Mouse (Mus musculus) spleen, postnatal 36 days (tissue): Measurements from ENCODE around the gene Phf1.

ENCODE experiments used
- DNase-seq, 2 experiments: peaks; one replicate each; pipeline ENCODE4 v3.0.0; 2022; ENCODE audit warnings: low spot score in 2 of 2, mixed read lengths in 1 of 2

The Phf1 gene

GRCm38 (mm10) chr17:26950560-26951288 is 17.9 kb downstream of the Phf1 start:
- DNase-seq = no peak

- DNase-seq = peak; percentile 75 to 77
Measured at GRCm38 (mm10) chr17:26951406-26951805, 18.6 kb downstream of the Phf1 start.

DNA sequence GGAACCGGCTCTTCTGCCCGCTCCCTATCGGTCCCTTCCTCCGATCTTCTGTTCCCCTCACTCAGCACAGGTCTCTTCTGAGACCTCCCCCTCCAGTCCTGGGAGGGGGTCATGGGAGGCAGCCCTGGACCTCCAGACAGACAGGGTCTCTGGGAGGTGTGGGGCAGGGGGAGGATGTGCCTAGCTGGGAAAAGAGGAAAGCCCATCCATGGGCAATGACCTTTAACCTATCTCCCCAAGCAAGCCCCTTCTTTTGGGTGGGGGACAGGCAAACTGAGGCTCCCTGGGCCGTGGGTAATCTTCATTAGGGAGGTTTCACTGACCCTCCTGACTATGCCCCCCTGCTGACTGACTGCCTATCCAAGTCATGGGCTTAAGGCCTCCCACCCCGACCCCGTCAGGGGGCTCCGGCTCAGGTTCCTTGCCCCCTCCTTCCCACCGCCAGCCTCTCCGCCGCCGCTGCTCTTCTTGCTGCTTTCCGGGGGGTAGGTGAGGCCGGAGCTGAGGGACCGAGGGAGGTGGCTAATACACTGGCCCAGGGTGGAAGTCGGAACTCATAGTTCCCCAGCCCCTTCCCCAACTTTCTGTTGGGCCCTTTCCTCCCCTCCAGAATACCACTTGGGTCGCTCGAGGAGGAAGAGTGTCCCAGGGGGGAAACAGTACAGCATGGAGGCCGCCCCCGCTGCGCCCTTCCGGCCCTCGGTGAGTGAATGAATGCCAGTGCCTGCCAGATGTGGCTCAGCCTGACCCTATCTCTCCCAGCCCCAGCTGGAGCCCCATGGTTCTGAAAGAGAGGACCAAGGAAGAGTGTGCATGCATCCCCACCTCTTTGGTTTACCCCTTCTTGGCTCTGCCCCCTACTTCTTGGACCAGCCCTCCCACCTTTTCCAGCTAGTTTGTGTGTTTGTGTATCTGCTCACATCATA is 19.4 kb downstream of the Phf1 start:
- DNase-seq = no peak

- DNase-seq = no peak
Measured at GRCm38 (mm10) chr17:26953201-26953600, 20.3 kb downstream of the Phf1 start.

DNA sequence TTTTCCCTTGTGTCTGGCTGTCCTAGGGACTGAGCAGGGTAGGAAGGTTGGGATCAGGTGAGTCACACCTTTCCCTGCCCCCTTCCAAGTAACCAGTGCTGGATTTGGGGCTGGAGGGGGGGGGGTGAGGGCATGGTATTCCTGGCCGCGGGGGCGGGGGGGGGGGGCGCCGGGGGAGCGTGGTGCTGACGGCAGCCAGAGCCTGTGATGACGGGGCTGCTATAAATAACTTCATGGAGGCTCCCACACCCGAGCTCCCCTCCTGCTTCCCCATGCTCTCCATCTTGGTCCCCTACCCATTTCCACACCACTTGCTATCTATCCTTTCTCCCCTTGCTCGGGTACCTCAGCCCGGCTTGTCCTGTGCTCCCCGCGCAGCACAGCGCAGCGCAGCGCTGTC is 20.9 kb downstream of the Phf1 start:
- DNase-seq = no peak

DNA sequence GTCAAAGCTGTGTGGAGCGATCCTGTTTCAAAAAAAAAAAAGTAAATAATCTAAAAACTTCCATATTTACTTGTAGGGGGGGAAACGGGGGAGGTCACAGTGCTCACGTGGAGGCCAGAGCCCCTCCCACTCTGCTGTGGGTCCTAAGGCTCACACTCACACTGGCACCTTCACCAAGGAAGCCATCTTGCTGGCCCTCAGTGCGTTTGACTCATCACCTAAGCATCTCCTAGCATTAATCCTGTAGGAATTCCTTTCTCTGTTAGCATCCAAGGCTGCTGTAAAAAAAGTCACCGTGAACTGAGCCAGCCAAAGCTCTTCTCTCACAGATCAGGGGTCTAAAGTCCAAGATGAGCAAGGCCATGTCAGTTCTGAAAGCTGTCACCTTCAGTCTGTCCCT is 23.5 kb downstream of the Phf1 start:
- no peak for DNase-seq

DNA sequence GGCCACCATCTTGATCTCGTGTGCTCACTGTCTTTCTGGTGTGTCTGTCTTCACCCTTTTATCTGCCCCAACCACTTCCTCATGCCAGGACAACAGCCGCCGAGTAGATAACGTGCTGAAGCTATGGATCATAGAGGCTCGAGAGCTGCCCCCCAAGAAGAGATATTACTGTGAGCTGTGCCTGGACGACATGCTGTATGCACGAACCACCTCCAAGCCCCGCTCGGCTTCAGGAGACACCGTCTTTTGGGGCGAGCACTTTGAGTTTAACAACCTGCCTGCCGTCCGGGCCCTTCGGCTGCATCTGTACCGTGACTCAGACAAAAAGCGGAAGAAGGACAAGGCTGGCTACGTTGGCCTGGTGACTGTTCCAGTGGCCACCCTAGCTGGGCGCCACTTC is 24.0 kb downstream of the Phf1 start:
- DNase-seq = peak in 1 of 2 experiments; percentile 30

DNA sequence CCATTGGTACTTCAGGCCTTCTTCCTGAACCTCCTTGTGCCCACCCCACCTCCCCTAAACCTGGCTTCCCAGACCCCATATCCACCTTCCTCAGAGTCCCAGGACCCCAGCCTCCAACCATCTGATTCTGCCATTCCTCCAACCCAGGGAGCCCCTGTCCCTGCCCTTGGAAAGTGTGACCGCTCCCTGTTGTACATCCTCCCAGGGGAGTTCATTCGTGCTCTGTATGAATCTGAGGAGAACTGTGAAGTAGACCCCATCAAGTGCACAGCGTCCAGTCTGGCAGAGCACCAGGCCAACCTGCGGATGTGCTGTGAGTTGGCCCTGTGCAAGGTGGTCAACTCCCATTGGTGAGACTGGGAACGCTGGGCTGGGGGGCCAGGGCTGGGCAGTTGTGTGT is 25.0 kb downstream of the Phf1 start:
- DNase-seq = no peak

- no peak for DNase-seq
Measured at GRCm38 (mm10) chr17:26958880-26959279, 26.0 kb downstream of the Phf1 start.

GRCm38 (mm10) chr17:26959815-26960214 is 27.0 kb downstream of the Phf1 start:
- DNase-seq = no peak

- no peak for DNase-seq
Measured at GRCm38 (mm10) chr17:26961572-26962240, 28.9 kb downstream of the Phf1 start.

GRCm38 (mm10) chr17:26966993-26967392 is 34.1 kb downstream of the Phf1 start:
- DNase-seq = no peak

DNA sequence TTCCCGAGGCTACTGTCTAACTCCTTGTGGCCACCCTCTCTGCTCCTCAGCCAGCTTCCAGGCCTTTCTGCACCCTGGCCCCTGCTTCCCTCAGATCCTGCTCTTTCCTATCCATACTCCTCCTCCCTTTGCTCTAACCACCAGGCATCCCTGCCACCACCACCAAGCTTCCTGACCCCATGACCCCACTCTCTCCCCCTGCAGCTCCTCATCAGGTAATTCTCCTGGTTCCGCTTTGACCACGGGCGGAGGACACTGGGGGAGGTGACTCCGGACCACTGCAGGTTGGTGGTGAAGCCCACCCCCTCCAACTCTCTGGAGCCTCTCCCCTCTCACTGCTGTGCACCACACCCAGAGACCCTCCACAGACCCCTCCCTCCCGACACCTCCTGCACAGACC is 34.6 kb downstream of the Phf1 start:
- DNase-seq = no peak

DNA sequence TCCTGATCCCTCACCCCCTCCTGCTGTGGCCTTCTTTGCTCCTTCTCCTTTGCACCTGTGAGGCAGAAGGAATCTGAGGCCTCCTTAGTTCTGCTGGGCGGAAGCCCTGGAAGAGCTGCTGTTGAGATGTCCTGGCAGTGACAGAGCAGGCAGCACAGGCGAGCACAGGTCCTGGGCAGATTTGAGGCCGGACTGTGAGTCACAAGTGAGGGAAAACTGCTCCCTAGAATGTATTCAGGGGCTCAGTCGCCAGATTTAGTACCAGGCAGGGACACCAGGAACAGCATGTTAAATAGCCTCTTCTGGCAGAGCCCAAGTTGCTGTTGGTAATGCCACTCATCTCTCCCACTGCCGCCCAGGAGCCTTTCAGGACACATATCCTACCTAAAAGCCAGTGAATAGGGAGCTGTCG is 35.4 kb downstream of the Phf1 start:
- DNase-seq = no peak

- no peak for DNase-seq
Measured at GRCm38 (mm10) chr17:26969257-26969656, 36.4 kb downstream of the Phf1 start.

GRCm38 (mm10) chr17:26970221-26970620 is 37.4 kb downstream of the Phf1 start:
- no peak for DNase-seq

DNA sequence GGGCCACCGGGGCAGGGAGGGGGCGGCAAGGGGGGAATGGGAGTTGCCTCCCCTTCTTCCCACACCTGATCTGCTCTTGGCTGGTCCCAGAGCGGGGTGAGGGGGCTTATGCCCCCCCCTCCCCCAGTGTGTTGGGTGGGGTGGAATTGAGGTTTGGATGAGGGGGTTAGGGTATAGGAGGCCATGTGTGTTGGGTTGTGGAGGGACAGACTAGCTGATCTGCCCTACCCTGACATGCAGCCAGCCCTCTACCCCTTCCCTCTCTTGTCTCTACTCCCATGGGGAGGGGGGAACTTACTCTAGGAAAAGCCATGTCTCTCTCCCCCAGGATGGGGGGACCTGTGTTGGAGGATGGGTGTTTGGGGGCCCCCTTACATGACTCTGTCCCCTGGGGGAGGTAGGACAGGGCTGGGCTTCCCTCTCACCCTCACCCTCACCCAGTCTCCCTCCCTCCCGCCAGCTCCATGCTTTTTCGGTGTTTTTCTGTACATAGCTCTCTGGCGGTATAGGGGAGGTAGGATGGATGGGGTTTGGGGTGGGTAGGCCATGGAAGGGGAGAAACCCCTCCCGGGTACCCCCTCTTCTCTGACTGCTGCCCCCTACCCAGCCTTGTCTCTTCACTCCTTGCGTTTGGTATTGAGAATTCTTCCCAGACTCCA is 38.5 kb downstream of the Phf1 start:
- DNase-seq = no peak

DNA sequence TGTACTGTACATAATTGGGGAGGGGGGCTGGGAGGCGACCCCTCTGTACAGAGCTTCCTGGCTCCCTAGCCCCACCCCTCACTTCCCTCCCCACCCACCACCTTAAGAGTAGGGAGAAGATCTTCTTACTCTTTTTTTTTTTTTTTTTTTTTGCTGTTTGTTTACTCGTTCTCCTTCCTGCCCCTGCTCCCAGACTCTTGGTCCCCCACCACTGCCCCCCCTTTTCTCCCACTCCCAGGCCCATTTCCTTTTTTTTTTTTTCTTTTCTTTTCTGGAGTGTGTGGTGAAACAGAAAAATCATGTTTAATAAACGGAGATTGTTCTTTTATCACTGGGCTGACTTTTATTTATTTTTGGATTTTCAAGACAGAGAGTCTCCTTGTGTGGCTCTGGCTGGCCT is 39.3 kb downstream of the Phf1 start:
- DNase-seq = no peak

GRCm38 (mm10) chr17:26972703-26973574 is 40.1 kb downstream of the Phf1 start, which contains the start of gene Zbtb9:
TSS of gene Zbtb9 (plus strand) at chr17:26973167.
- peak; percentile 97 to 98 for DNase-seq

DNA sequence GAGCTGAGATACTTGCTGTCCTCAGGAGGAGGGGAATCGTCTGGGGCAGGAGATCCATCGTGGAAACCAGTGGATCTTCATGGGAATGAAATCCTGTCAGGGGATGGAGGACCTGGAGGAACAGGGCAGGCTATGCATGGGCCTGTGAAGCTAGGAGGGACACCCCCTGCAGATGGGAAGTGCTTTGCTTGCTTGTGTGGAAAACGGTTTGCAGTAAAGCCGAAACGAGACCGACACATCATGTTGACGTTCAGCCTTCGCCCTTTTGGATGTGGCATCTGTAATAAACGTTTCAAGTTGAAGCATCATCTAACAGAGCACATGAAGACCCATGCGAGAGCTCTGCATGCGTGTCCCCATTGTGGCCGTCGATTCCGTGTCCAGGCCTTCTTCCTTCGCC is 41.7 kb downstream of the Phf1 start:
- DNase-seq = no peak

DNA sequence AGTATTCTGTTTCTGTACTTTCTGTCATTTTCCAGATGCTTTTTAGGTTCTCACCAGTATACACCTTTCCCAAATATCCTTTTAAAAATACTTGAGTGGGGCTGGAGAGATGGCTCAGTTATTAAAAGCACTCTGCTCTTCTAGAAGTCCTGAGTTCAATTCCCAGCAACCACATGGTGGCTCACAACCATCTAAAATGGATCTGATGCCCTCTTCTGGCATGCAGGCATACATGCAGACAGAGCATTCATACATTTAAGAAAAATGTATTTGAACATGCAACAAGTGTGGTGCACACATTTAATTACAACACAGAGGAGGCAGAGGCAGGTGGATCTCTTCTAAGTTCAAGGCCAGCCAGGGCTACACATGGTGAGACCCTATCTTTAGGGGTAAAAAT is 42.6 kb downstream of the Phf1 start:
- DNase-seq = no peak
